Mouse (Mus musculus): ENCODE measurements at regions not wholly inside any gene's neighbourhood (a gene's known extent, or its start where the extent isn't known, plus 50 kb on each side); places are given as distances from the start of the nearest gene placed in this dataset.

DNA sequence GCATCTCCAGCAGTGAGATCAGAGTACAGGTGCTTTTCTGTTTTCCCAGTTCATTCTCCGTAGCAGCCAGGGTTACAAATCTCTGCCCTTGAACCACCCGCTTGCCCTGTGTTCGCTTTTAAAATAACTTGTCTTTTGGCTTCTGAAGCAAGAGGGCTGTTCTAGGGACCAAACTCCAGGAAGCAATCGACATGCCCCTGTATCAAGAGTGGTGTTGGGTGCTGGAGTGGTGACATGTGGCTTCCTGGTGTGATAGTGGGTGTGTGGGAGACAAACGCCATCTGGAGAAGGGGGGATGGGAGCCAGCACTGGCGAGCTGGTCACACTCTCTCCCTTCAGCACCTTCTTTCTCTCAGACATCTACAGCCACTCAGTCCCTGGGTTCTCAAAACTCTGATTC, 186.0 kb upstream of the Irx3 start:
- in situ Hi-C loops (cut with MboI; ENCODE audit: low pct_unique_long_range_greater_than_20kb): no loop called here
- ATAC-seq (no peak), DNase-seq (ENCODE audit: low read depth, low spot score) (no peak)
- ChIA-PET CTCF (no interaction called here), POLR2A (no interaction called here)
- peaks cover 3% of the 10 kb centered on the region for H3K27me3 ChIP-seq
- no peak for TF ChIP-seq CTCF (IDR thresholded peaks at IDR 0.05)

DNA sequence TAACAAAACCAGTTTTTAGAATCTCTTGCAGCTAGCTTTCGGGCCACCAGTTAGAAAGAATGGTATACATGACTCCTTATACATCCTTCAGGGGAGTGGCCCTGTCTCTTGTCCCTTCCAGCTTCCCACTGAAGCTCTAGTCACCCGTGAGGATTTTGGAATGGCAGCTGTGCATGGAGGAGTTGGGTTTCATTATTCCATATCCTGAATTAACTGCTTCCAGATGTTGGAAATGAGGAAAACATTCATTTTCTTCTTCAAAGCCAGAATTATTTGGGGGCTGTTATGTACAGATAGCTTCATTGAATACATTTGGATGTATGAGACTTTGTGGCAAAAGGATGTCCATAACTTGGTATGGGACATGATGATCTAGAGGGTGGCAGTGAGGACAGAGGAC, 181.3 kb upstream of the Irx3 start:
- POLR2A ChIA-PET: no interaction called here
- no peaks in the 10 kb centered on the region for H3K27me3 ChIP-seq
- no peak for TF ChIP-seq CTCF (IDR thresholded peaks at IDR 0.05)
- in situ Hi-C loops (cut with MboI; ENCODE audit: low pct_unique_long_range_greater_than_20kb): no loop called here
- CTCF ChIA-PET: no interaction called here
- ATAC-seq (no peak), DNase-seq (ENCODE audit: low read depth, low spot score) (no peak)

DNA sequence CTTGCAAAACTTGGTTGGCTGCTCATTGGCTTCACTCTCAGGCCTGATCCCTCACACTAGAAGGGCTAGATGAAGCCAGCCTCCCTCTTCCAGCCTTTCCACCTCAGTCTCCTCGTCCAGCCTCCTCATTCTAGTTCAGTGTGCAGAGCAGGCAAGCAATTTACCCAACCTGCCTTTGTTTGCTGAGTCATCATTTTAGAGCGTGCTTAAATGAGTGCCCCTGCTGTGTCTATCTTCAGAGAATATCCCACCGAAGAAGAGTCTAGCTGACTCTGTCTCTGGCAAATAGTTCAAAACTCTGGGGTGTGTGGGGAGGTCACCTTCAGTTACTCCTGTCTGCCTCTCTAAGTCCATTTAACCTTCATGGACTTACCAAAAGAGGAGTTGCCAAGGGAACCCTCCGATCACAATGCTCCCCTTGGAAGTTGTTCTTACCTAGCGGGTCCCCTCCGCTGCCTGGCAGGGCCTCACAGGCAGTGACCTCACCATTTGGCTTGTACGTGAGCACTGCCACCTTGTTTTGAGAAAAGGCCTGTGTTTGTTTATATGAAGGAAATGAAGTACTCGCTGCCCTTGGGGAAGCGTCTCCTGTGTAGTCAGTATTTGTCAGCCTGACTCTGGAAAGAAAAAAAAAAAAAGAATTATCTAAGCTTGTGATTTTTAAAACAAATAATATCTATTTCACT, 175.2 kb upstream of the Irx3 start:
- DNase-seq (ENCODE audit: low read depth, low spot score) (no peak), ATAC-seq (no peak)
- in situ Hi-C loops (cut with MboI; ENCODE audit: low pct_unique_long_range_greater_than_20kb): no loop called here
- TF ChIP-seq CTCF (IDR thresholded peaks at IDR 0.05): no peak
- no peaks in the 10 kb centered on the region for H3K27me3 ChIP-seq
- POLR2A ChIA-PET: interaction anchor here (0.6 kb wide), 1 partner anchor 47 kb away, joined by 3 read pairs; no protein-coding TSS in a partner anchor
- CTCF ChIA-PET: interaction anchor here (1.8 kb wide), 1 partner anchor 15 kb away, joined by 4 read pairs; no protein-coding TSS in a partner anchor

DNA sequence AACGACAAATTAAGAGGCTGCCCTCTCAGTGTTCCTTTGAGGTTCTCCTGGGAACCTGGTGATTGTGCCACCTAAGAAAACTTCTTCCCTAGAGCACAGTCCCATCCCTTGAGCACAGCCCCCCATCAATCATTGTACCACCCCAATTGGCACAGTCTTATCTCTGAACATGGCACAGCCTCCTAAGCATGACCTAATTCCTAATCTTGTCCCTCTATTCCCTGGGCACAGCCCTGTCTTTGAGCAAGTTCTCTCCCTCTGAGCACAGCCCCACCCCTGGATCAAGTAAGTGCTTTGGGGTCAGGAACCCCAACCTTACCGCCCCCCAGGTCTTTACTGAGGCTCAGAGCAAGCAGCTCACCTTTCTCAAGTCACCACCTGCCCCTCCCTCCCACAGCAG, 173.6 kb upstream of the Irx3 start:
- POLR2A ChIA-PET: no interaction called here
- CTCF ChIA-PET: interaction anchor here (1.8 kb wide), 1 partner anchor 17 kb away, joined by 4 read pairs; no protein-coding TSS in a partner anchor
- in situ Hi-C loops (cut with MboI; ENCODE audit: low pct_unique_long_range_greater_than_20kb): no loop called here
- DNase-seq (ENCODE audit: low read depth, low spot score) (no peak), ATAC-seq (no peak)
- no peaks in the 10 kb centered on the region for H3K27me3 ChIP-seq
- TF ChIP-seq CTCF (IDR thresholded peaks at IDR 0.05): no peak

DNA sequence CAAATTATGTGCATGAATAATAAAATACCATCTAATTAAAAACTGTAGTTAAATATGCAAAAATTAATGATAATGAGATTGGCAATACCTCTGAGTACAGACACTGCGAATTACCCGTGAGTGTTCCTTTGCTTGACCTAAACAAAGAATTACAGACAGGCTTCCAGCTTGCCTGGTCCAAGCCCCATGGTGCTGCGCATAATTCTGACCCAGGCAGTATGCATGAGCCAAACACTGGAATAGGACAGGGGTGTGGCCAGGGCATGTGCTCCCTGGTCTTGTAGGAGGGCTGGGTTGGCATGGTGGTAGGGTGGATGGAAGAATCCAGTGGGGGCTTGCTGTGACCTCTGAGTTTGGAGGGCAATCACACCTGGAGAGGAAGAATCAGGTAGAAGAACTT, 172.8 kb upstream of the Irx3 start:
- ATAC-seq: no peak
- H3K27me3 ChIP-seq: no peaks in the 10 kb centered on the region
- ChIA-PET POLR2A (no interaction called here), CTCF (no interaction called here)
- no peak for TF ChIP-seq CTCF (IDR thresholded peaks at IDR 0.05)
- no peak for DNase-seq (ENCODE audit: low read depth, low spot score)
- in situ Hi-C loops (cut with MboI; ENCODE audit: low pct_unique_long_range_greater_than_20kb): no loop called here

DNA sequence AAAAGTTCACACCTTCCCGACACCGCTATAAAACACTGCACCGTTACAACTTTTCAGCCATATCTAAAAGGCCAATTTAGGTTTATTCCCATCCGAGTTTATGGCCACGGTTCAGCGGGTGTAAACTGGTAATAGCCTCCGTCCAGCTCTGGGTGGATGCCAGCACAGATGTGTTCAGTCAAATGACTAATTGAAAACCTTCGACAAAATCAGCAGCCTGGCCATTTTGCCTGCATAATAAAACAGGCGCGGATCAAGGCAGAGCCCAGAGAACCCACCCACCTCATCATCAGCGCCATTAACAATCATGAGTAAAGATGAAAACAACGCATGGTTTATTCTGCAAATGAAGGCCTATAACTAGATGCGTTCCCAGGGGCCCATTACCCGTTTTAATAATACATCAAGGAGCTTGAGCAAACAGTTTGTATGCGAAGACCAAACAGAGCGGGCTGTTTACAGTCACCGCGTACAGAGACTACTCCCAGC, 172.1 kb upstream of the Irx3 start:
- peak; percentile 70 for DNase-seq (ENCODE audit: low read depth, low spot score)
- ATAC-seq: no peak
- in situ Hi-C loops (cut with MboI; ENCODE audit: low pct_unique_long_range_greater_than_20kb): no loop called here
- ChIA-PET CTCF (no interaction called here), POLR2A (no interaction called here)
- TF ChIP-seq CTCF (IDR thresholded peaks at IDR 0.05): no peak
- no peaks in the 10 kb centered on the region for H3K27me3 ChIP-seq

DNA sequence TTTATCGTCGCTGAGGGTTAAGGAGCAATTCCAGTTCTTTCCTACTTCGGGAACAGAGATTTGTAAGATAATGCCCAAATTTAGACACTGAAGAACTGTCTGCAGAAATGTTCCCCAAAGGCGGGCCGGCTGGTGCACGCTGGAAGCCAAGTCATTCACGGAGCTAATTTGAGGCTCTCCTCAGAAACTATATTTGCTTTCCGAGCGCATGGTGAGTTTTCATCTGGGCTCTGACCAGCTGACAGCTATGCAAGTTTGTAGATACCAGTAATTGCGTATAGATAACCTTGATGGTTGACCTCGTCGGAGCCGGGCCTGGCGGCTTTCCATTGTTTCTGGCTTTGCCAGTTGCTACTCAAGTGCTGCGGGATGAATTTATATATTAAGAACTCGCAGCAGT, 165.5 kb upstream of the Irx3 start:
- H3K27me3 ChIP-seq: no peaks in the 10 kb centered on the region
- ChIA-PET CTCF (interaction anchor here (1.0 to 1.4 kb wide), 2 partner anchors 9 to 12 kb away, joined by 3 to 4 read pairs; no protein-coding TSS in a partner anchor), POLR2A (no interaction called here)
- in situ Hi-C loops (cut with MboI; ENCODE audit: low pct_unique_long_range_greater_than_20kb): no loop called here
- DNase-seq (ENCODE audit: low read depth, low spot score) (no peak), ATAC-seq (no peak)
- no peak for TF ChIP-seq CTCF (IDR thresholded peaks at IDR 0.05)

DNA sequence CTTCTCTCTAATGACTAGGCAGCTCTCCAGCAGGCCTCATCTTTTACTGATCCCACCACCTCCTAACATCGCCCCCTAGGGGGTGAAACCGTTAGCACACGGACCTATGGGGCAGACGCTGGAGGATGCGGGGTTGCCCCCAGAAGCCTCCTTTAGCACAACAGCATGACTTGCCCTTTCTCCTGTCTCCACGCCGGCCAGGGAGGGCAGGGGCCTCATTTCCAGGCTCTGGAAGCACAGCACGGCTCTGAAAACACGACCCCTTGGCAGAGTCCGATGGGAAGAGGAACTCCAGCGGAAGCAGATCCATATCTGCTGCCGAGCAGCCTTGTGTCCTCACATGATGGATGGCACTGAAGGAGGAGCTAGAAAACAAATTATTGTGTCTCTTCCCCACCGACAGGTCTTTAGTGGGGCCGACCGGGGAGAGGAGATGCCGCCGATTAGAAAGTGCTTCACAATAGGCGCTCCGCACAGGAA, 165.1 kb upstream of the Irx3 start:
- ChIA-PET CTCF (interaction anchor here (1.0 to 1.4 kb wide), 2 partner anchors 8 to 11 kb away, joined by 3 to 4 read pairs; no protein-coding TSS in a partner anchor), POLR2A (no interaction called here)
- in situ Hi-C loops (cut with MboI; ENCODE audit: low pct_unique_long_range_greater_than_20kb): no loop called here
- ATAC-seq (no peak), DNase-seq (ENCODE audit: low read depth, low spot score) (no peak)
- TF ChIP-seq CTCF (IDR thresholded peaks at IDR 0.05): no peak
- H3K27me3 ChIP-seq: no peaks in the 10 kb centered on the region

DNA sequence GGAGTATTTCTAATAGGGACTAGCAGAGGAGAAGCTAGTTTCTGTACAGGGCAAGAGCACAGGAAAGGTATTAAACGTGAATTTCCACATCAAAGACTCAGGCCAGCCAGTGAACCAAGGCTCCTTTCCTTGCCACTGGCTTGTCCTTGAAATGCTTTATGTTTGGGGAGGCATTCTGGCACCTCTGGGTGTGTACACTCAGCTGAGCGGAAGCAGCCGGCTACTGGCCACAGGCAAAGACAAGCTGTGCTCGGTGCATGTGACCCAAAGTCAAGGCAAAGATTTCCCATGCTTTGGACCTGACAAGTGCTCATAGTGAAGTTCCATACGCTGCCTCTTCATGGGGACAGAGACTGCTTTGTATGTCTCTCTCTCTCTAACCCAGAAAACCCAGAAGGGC, 159.8 kb upstream of the Irx3 start:
- POLR2A ChIA-PET: no interaction called here
- TF ChIP-seq CTCF (IDR thresholded peaks at IDR 0.05): no peak

DNA sequence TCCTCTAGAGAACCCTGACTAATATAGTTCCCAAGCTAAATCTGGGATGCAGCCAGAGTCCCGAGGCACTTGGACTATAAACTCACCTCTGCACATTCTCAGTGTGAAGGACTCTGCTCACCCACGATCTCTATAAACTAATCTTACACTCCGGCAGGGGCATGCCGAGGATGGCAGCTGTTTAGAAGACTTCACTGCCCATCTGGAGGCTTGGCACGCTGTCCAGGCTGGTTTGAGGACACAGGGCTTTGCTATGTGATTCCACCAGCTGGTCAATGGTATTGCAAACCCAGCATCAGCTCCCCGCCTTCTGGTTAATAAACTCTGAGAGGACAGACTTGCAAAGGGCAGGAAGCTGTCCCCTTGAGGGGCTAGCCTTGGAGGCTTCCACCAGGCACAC, 153.3 kb upstream of the Irx3 start:
- POLR2A ChIA-PET: interaction anchor here (0.6 kb wide), 1 partner anchor 18 kb away, joined by 4 read pairs; no protein-coding TSS in a partner anchor
- in situ Hi-C loops (cut with MboI; ENCODE audit: low pct_unique_long_range_greater_than_20kb): no loop called here
- TF ChIP-seq CTCF (IDR thresholded peaks at IDR 0.05): no peak
- no peaks in the 10 kb centered on the region for H3K27me3 ChIP-seq
- no peak for ATAC-seq
- CTCF ChIA-PET: interaction anchor here (1.0 kb wide), 1 partner anchor 12 kb away, joined by 3 read pairs; no protein-coding TSS in a partner anchor
- DNase-seq (ENCODE audit: low read depth, low spot score): no peak

More for the DNA sequence above, 159.8 kb upstream of the Irx3 start:
- no peak for DNase-seq (ENCODE audit: low read depth, low spot score)
- no peak for ATAC-seq
- in situ Hi-C loops (cut with MboI; ENCODE audit: low pct_unique_long_range_greater_than_20kb): no loop called here
- CTCF ChIA-PET: no interaction called here
- no peaks in the 10 kb centered on the region for H3K27me3 ChIP-seq

DNA sequence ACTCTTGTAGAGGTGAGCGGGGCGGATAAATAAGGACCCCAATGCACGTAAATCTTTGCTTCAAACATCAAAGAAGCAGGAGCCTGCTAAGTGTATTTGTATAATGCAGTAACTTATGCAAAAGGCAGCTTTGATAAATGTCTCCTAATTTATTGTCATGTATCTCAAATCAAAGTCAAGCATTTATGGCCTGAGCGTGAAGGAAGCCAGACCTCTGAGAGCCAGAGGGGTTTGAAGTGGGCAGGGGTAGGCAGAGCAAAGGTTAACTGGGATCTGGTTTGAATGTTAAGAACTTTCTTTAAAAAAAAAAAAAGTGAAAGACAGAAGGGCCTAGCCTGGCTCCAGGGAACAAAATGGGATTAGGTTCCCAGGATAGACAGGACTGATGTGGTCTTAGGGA, 151.1 kb upstream of the Irx3 start:
- TF ChIP-seq CTCF (IDR thresholded peaks at IDR 0.05): no peak
- DNase-seq (ENCODE audit: low read depth, low spot score): no peak
- CTCF ChIA-PET: no interaction called here
- POLR2A ChIA-PET: no interaction called here
- in situ Hi-C loops (cut with MboI; ENCODE audit: low pct_unique_long_range_greater_than_20kb): no loop called here
- no peaks in the 10 kb centered on the region for H3K27me3 ChIP-seq
- no peak for ATAC-seq

Measured in Patski (cell line).